Mouse (Mus musculus) adrenal gland, adult 2 months (tissue): Measurements from ENCODE around the gene Cpb2. TPM values are rescaled to one million over a fixed set of nuclear protein-coding genes. Genes with fewer than 3 reads are reported as not detected.

Experiments
- DNase-seq: peaks from one replicate; pipeline ENCODE4 v3.0.0; 2021
- long read RNA-seq: library from polyadenylated mRNA; stranded (forward); transcript quantifications from one replicate; pipeline ENCODE4 v2.0.0, GENCODE M21; 2021
- polyA plus RNA-seq: library from polyadenylated mRNA; depleted of rRNA; stranded (reverse); fragments of >200 nt; gene quantifications from 2 replicates; pipeline ENCODE4 v1.2.3, GENCODE M21; 2012; rRNA removed
- total RNA-seq, 2 experiments: library from RNA; stranded (reverse); gene quantifications; 2 replicates each; pipeline ENCODE4 v1.2.3; 2021

Gene Cpb2
- 1 to 10 TPM in 1 of 2 experiments, not detected in 1; 1.3 TPM for total RNA-seq
- not detected in 2 replicates for polyA plus RNA-seq
- long read RNA-seq: 0 reads

DNA sequence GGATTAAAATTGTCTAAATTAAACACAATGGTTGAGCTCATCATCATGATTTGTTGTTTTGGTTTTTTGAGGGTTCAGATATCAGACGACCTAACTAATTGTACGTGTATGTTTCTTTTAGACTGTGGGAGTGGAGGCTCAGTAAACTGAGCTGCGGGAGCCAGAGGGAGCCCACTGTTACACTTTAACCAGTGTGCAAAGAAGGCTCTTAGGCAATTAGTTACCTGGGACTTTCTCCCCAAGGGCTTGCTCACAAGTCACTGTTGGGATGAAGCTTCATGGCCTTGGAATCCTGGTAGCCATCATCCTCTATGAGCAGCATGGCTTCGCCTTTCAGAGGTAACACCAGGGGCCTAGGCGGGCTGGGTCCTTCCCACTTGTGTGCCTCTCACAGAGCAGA is at the start of gene Cpb2:
Gene Cpb2 (plus strand): TSS at position 201 of the 400 bp plus-strand sequence.
- no peak for DNase-seq

GRCm38 (mm10) chr14:75192427-75192826 is 49.7 kb upstream of the Cpb2 start:
- DNase-seq: no peak

DNA sequence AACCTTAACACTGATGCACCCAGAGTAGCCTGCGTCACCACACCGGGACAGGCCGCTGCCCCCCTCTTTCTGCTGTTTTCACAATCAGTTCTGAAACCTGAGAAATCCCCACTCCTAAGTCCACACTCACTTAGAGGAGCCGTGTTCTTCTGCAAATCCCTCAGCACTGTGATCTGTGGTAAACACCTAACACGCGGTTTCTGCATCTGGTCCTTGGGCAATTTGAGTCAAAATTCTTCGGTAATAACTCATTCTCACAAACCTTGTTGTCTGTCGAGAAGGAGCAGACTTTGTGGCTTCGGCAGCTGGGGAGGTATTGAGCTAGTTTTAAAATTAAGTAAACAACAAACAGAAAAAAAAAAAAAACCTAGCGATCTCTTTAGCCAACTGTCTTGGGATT is 49.2 kb upstream of the Cpb2 start:
- DNase-seq: no peak

- no peak for DNase-seq
Observed at GRCm38 (mm10) chr14:75195530-75195929, 46.6 kb upstream of the Cpb2 start.

DNA sequence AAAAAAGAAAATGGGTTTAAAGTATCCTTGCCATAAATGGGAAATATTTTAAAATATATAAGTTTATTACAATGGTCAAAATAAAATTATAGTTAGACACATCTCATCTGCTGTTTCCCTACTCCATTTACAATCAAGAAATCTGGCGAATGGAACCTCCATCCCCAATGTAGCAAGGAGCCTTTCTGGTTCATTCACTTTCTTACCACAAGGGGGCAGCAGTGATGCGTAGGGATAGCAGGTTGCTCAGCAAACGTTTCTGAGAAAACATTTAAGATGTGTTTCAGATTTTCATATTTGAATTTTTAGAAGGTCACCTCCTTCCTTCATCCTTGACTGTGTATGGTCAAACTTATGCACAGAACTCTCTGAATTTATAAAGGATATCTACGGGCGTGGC is 45.1 kb upstream of the Cpb2 start:
- peak; percentile 23 for DNase-seq

DNA sequence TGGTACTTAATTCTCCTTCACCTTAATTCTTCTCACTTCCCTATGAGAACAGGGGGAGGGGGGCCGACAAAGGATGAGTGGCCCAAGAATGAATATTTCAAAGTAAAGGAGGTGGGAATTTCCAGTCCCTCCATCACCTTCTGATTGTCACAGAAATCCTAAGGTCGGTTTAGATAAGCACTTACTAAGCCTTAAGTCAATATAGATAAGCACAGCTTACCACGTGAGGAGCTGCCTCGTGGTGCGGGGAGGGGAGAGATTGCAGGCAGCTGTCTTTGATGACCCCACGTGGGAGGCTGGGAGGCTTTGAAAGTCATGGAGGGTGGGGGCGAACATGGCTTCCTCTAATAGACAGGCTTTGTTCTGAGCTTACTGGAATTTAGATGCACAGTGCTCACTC is 44.4 kb upstream of the Cpb2 start:
- no peak for DNase-seq

DNA sequence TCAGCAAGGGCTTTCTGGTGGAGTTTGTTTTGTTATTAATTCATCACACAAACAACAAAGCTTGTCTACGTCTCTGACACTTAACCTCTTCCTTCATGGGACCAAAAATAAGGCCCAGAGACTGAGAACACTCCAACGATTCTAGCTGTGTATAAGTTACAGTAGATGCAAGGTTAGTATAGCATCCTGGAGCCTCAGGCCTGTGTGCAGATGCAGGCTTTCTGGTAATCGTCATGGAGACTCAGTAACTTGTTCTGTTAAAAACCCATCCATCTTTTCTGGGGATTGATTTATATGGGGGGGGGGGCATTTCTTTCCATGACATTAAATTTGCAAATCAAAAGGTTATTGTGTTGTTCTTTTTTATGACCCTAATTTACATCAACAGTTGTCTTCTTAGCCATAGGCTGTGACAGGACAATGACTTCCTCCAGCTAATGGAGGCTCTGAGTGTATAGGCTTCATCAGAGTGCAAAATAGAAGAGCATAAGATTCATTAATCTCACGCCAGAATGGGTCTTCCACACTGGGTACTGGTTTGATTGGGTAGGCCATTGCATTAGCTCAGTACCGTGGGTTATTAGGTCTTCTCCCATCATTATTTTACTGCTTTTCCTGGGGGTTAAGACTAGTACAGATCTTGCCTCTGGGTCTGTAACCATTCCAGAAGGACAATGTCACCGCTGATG is 36.6 kb upstream of the Cpb2 start:
- DNase-seq: no peak

DNA sequence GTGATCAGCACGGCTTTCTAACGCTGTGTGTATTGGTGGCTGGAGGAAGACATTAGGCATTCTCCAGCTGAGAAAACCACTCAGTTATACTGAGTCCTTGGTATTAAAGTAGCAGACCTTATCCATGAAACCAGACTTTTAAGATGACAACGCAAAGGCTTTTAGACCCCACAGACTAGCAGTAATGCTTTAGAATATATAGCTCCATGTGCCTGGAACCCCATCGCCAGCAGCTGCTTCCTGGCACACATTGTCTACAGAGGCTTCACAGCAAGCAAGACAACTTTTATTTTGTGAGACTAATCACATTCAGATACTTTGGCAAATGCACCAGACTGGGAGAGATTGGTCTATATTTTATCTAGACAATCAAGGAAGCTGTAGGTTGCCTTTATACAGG is 35.8 kb upstream of the Cpb2 start:
- no peak for DNase-seq

DNA sequence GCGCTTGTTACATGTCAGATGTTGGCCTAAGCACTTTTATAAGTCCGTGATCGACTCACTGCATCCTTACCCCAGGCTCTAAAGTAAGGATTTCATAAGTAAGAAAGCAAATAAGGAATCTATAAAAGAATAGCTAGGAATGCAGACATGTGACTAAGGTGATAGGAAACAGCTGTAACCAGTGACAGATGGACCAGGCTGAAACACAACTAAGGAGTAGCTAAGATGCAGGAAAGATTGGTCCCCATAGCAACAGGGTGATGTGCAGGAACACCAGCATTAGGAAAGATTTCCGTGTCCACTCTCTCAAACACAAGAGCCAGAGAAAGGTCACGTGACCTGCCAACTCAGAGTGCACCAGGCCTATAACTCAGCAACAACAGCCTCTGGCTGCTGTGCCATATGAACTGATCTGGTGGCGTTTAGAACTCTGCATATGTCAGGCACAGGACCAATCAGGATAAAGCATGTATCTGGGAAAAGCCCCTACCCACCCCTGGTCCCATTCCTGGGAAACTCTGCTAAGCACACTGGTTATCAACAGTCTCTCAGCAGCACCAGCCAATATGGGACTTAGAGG is 33.4 kb upstream of the Cpb2 start:
- DNase-seq: no peak

GRCm38 (mm10) chr14:75213752-75214151 is 28.3 kb upstream of the Cpb2 start:
- no peak for DNase-seq

DNA sequence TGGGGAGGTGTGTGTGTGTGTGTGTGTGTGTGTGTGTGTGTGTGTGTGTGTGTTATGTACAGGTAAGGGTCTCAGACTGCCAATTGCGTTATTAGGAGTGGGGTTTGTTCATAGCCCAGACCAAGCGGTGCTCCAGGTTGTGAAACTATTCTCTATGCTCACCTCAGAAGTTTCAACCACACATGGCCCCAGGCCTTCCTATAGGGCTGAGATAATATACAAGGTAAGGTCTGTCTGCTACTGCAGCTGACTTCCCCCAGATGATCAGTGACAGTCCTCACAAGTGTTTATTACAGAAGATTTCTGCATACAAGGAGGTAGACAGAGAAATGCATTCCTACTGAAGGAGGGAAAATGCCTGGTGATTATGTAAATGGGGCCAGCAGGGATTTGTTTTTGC is 23.2 kb upstream of the Cpb2 start:
- DNase-seq: no peak

DNA sequence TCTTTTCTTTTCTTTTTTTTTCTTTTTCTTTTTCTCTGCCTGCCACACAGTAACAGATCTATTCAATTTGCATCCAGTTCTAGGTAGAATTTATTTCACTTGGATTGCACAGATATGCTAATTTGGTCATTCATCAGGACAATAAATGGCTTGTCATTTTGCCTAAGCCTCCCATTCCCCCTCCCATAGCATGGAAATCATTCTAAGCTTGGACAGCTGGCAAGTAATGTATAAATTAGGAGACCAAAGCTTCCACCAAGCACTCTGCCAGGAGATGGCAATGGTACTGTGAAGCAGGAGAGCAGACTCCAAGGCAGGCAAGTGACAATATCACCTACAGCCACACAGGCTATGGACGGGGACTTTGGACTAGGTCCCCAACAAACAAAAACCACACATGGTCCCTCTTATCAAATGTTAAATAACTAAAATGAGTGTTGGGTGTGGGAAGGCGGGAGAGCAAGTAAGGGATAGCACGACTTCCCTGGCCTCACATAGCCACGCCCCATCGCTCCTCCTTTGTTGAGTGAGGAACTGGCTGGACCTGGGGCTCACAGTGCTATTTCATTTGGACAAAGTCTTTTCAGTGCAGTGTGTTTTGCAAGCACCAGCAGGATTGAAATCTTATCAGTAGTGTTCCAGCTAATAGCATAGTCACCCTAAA is 22.7 kb upstream of the Cpb2 start:
- no peak for DNase-seq

GRCm38 (mm10) chr14:75222386-75222785 is 19.7 kb upstream of the Cpb2 start:
- DNase-seq: no peak

DNA sequence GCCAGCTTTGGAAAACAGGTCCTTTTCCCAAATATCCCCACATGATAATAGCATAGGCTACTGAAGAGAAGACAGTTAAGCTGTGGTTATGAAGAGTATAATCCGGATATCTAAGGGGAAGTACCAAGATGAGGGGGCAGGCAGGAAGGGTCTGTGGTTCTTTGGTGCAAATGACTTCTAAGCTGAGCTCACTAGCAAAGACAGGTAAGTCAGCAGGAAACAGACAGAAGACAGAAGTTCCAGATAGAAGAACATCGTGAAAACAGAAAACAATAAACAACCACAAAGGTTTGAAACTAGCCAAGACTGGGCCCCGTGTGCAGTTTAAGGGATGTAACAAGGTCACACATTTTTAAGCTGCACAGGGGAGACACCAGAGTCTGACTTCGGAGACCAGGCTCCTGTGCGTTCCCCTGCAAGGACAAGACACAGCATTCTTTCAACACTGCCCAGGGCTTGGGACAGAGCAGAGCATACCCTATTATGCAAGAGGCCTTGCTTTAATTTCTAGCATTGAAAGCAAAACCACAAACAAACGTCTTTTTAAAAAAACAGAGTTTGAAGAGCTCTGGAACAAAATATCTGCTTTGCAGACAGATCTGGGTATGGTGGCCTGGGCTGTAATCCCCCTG is 14.5 kb upstream of the Cpb2 start:
- DNase-seq: no peak

DNA sequence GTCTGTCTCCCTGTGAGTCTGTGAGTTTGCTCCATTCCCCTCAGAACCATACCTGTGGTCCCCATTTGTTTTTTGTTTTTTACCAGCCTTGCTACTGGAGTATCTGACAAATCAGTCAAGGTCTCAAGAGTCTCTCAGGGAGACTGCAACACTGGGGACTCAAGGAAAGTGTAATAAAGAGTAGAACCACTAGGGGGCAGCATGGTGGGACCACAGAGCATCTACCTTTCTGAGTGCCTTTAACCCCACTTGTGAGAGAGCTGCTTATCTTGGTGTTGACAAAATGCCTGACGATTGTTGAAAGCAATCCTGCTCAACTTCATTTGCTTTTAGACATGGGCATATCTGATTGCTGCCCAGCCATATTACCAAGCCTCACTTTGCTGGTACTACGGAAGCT is 12.3 kb upstream of the Cpb2 start:
- peak; percentile 29 for DNase-seq

DNA sequence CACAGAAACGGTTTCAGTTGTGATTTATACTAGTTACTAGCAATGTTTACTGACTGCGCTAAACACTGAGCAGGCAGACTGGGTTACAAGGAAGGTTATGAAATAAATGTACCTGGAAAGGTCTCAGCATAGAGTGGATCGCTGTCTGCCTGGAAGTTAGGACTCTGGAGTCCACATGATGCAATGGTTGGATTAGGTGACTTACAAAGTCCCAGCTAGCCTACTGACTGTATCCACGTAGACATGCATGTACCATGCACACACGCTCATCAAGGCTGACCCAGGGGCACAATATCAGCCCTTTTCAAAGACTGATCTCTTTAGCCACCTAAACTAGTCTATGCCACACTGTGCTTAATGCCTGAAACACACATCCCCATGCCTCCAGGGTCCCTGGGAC is 9.0 kb upstream of the Cpb2 start:
- no peak for DNase-seq

DNA sequence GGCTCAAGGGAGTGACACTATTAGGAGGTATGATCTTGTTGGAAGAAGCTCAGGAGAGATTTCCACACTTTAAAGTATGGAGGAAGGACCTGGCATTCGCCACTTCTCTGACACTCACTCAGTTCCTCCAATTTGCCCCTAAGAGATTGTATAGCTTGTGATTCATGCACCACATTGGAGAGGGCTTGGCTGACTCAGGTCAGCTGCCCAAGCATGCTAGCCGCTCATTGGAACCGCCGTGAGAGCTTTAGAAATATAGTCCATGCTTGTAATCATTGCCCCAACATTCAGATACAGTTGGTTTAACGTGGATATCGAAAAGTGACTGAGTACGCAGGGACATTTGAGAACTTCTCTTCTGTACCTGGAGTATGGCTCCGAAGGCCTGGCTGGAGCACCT is 6.5 kb upstream of the Cpb2 start:
- no peak for DNase-seq

DNA sequence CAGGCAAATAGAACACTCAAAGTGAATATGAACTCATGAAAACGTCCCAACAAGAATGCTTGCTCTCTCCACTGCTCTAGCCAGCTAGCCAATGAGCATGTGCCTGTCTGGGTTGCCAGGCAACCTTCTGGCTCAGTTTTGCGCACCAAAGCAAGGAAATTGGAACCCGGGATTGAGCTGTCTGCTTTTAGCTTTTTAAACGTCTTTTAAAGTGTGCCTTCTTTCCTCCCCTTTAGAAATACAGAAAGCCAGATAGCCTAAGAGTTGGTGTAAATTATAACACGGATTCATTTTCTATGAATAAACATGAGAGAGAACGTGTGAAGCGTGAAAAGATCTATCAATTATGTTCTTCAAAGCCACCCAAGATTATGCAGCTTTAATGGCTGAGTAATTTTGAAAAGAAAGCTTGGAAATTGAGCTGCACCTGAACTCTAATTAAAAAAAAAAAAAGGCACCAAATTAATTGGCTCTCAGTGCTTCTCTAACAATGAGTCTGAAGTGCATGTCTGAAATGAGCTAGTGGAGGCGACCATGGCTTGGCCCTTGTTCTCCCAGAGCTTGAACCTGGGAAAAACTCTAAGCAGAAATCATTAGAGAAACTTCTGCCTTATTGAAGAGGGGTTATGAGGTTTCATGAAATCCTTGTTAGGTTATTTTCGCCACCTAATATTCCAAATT is 6.0 kb upstream of the Cpb2 start:
- no peak for DNase-seq

GRCm38 (mm10) chr14:75236636-75237003 is 5.5 kb upstream of the Cpb2 start:
- no peak for DNase-seq

- DNase-seq: no peak
Observed at GRCm38 (mm10) chr14:75237096-75237495, 5.0 kb upstream of the Cpb2 start.

- no peak for DNase-seq
Observed at GRCm38 (mm10) chr14:75238054-75238692, 3.9 kb upstream of the Cpb2 start.
